Mouse (Mus musculus) large intestine, adult 2 months (tissue): Measurements from ENCODE around the gene Daam1. TPM values are rescaled to one million over a fixed set of nuclear protein-coding genes. Genes with fewer than 3 reads are reported as not detected.

Experiments
- DNase-seq: peaks from one replicate; pipeline ENCODE4 v3.0.0-alpha.2; 2012; ENCODE audit warnings: low read depth, low spot score
- WGBS: fragments of 180-500 bp; shearing (Covaris S2); methylation state at CpG from one replicate; pipeline ENCODE4 v1.1.7; 2018; 5-methylcytosine and 5-hydroxymethylcytosine counted together
- polyA plus RNA-seq: library from polyadenylated mRNA; depleted of rRNA; stranded (reverse); fragments of >200 nt; gene quantifications from 2 replicates; pipeline ENCODE4 v1.2.3, GENCODE M21; 2012

Daam1 gene
- polyA plus RNA-seq, 1 experiment, result 4.3 TPM

DNA sequence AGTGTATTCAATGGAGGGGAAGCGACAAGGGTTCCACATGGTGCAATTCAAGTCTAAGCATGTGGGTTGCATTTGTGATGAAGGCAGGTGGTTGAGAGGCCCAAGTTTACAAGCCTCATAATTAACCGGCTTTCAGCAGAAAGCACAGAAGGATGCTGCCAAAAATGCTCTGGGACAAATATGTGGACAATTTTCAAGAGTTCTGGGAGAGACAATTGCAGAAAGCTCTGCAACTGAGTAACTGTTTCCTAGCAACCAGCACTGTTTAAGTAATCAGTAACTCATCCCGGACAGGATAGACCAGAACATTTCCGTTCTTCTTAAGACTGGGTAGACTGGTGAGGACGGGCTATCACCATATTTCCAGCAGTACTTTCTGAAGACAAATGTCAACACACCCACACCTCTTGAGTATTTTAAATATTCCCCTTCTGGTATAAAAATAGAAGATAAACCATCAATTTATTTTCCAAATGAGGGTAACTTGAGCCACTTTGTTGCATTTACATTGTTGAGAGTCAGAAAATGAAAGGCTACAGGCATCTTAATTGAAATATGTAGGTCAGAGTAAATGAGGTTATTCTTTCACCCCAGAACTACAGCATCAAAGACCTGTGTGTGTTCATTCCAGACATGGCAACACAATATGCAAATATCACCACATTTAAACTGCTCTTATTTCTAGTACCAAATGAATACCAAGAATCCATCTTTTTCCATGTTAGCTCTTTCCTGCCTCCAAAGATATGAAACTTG, 123.5 kb downstream of the Daam1 start:
- 17% methylated on average over 5 of the region's 5 CpGs for WGBS
- no peak for DNase-seq

DNA sequence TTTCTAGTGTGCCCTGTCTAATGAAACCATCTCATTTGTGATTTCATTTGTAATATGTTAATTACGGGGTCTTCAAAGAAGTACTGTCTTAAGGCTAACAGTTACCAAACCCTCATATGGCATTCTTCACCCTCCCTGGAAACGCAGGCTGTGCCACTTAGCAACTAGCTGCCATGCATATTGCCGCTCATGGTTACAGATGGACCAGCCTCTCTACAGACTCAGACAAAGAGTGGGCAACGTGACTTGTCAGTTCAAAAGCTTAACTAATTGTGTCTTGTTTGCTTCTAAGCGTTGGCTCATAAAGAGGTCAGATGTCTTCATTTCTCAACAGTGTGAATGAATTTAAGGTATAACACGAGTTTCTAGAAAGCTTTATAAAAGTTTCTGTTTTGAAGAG, 126.1 kb downstream of the Daam1 start:
- no peak for DNase-seq
- 87% methylated on average over 6 of the region's 6 CpGs for WGBS

DNA sequence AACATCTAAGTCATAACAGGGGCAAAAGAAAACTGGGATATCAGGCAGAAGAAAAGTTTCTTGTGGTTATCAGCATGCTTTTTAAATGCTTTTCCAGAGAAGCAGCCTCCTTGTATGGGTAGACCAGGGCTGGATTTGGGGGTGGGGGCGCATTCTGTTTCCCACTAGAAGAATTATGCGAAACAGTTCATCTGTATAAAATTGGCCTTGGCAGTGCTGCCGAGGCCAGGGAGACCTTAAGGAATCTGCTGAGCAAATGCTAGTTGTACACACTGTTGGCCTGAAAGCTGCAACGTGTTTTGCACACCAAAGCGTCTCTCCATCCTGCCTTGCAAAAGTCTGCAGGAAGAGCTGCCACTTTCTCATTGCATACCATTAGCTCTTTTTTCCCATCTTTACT, 126.6 kb downstream of the Daam1 start:
- 72% methylated on average over 5 of the region's 5 CpGs for WGBS

DNA sequence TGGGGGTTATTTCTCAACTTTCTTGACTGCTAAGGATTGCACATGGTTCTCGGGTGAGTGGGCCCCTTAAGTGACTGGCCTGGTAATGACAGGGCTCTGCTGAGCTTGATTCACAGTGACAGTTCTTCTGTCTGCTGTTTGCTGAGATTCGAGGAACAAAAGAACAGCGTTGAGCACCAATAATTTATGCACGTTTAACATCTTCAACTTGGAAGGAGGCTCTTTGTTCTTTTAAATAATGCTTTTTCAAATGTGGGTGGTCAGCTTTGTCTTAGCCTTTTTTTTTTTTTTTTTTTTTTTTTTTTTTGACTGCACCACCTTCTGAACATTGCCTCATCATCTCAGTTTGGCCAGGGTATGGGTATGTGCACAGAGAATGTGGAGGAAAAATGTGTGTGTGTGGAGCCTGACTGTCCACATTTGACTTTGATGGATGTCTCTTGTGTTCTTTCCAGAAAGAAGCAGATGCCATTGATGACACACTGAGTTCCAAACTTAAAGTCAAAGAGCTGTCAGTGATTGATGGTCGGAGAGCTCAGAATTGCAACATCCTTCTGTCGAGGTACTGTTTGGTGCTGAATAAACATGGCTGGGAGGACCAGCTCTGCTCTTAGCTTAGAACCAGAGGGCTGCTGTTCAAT, 128.6 kb downstream of the Daam1 start:
- 69% methylated on average over 6 of the region's 6 CpGs for WGBS
- DNase-seq, result no peak

More for the DNA sequence above, 126.6 kb downstream of the Daam1 start:
- no peak for DNase-seq

DNA sequence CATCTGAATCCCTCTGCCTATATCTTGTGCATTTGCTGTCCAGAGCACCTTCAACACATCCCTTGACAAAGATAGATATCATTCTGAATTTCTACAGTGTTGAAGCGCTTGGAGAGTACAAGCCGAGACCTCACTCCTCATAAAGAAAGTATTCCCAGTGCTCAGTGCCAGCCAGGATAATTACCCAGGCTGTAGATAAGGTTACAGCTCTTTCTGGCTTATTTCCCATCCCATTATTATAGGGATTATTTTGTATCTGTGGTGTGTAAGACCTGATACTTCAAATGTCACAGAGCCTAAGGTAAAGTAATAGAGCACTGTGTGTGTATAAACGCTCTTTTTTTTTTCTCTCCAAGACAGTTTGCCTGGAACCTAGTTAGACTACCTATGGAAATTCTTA, 130.8 kb downstream of the Daam1 start:
- 89% methylated on average over 3 of the region's 3 CpGs for WGBS
- DNase-seq, result no peak

DNA sequence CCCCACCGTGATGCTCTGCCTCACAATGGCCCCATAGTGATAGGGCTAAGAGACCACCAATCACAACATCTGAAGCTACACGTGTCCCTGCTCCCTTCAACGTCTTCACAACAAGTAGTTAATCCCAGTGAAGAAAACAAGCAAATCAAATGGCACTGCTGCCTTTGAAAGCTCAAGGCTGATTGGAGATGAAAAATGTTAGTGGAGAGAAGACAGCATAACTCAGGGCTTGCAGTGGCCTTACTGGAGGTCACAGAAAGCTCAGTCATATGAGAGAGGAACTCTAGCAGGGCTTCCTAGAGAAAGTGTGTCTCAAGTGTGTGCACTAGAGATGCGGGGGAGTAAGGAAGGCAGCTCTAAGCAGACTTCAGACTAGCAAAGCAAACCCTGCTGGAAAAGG, 131.7 kb downstream of the Daam1 start:
- no peak for DNase-seq
- WGBS, result 94% methylated on average over 4 of the region's 4 CpGs

DNA sequence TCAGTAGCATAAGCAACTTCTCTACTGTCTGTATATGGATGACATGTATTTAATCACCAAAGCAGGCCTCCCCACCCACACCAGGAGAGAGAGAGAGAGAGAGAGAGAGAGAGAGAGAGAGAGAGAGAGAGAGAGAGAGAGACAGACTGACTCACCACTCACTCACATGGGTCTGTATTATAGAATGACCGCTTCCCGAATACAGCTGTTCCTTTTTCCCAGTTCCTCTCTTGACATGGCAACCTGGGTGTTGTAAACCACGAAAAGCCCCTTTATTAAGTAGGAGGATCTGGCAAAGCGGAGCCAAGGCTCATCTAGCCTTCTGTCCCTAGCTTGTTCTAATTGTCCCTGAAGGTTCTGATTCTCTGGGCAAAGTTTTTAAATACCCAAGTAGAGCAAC, 137.7 kb downstream of the Daam1 start:
- DNase-seq, result no peak
- WGBS, result 73% methylated on average over 4 of the region's 4 CpGs

DNA sequence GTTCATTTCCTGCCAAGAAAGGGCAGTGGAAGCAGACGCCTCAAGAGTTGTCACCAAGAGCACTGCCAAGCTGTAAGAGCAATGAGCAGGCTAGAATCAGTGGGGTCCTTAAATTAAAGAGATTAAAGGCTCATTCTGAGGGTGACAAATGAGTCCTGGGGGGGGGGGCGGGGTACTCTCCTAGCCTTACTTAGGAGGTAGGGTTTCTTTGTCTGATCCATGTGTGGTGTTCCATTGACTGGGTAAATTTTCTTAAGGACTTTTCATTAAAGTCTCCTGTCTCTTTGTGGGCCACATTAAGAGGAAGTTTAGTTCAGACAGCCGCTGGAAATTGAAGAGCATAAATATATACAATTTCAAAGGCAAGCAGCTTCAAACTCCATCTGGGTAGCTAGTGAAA, 138.1 kb downstream of the Daam1 start:
- WGBS, result 73% methylated on average over 3 of the region's 3 CpGs
- DNase-seq, result no peak

DNA sequence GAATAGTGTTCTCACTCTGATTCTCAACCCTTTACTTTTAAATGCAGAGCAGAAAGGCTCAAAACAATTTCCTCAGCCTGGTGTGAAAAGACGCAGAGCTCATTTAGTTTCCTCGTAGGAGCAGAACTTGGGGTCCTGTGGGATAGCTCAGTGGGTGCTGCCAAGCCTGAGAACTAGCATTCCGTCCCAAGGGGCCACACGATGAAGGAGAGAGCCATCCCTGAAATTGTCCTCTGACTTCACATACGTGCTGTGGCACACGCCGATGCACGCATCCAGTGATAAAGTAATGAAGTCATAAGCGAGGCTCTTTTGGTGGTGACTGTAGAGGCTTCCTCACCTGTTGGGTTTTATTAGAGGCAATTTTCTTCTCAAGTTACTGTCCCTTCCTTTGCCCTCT, 138.6 kb downstream of the Daam1 start:
- 93% methylated on average over 9 of the region's 9 CpGs for WGBS
- DNase-seq, result no peak

DNA sequence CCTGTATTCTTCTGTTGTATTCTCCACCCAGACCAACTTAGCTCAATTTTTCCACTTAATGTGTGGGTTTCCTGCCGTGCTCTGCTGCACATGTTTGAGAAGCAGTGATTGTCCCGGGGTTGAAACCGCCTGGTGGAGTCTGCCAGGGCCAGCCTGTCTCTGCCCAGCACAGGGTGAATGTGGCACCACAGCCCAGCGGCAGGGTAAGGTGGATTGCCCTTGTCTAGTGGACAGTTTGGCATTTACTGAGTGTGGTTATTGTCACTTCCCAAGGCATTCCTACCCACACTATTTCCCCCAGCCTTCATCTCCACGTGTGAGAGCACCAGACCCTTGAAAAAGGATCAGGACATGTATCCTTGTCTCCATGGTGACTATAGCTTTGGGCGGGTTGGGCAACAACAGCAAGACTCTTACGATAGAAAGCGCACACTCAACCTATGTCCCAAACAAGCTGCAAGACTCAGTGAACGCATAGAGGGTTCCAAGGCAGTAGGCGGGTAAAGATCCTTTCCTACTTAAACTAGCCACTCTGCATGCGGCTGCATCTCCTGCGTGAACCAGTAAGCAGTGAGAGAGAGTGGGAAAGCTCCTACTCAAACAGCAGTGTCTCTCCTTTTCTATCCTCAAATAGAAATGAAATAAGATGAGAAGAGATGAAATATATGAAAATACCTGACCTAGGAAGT, 139.2 kb downstream of the Daam1 start:
- DNase-seq, result no peak
- 79% methylated on average over 12 of the region's 12 CpGs for WGBS

DNA sequence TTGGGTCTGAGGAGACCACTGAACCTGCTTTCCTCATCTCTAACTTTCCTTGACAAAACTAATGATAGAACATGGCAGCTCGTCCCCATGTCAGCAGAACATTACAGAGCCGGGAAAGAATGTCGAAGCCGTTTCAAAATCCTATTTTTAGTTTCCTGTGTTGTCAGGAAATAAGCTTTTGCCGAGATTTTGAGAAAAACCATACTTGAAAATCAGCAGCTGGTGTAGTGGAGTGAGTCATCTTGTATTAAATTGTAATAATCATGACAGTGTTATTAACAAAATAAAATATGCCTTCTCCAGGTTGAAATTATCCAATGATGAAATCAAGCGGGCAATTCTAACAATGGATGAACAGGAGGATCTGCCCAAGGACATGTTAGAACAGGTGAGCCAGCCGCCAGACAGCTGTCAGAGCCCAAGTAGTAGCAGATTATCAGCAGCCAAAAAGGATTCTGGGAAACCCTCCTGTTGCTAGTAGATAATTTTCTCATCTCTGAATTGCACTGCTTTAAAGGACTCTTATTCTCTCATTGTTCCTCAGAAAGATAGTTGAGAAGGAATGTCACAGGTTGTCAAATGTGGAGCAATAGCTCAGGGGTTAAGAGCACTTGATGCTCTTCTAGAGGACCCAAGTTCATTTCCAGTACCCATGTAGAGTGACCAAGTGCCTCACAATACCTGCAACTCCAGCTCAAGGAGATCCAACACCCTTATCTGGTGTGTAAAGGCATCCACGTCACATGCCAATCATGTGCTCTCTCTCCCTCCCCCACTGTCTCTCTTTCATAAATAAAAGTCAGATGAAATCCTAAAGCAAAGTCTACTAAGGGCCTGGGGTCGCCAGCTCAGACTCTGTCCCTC, 140.1 kb downstream of the Daam1 start:
- DNase-seq, result no peak
- WGBS, result 74% methylated on average over 9 of the region's 9 CpGs

DNA sequence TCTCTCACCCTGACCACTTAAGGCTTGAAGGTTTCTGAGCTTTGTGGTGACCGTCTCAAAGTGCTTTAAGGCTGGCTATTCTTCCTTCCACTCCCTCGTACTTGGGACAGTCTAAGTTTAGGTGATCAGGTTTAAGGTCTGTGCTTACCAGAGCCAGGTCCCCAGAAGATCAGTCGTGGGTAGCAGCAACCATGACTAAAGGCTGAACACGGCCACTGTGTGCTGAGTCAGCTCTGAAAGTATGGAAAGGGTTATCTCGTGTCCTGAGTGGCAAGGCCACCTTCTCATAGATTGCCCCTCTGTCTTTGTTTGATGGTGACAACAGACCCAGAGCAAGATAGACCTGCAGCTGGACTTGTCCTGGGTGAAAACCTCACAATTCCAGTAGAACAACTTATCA, 141.2 kb downstream of the Daam1 start:
- DNase-seq, result no peak
- 76% methylated on average over 5 of the region's 5 CpGs for WGBS

DNA sequence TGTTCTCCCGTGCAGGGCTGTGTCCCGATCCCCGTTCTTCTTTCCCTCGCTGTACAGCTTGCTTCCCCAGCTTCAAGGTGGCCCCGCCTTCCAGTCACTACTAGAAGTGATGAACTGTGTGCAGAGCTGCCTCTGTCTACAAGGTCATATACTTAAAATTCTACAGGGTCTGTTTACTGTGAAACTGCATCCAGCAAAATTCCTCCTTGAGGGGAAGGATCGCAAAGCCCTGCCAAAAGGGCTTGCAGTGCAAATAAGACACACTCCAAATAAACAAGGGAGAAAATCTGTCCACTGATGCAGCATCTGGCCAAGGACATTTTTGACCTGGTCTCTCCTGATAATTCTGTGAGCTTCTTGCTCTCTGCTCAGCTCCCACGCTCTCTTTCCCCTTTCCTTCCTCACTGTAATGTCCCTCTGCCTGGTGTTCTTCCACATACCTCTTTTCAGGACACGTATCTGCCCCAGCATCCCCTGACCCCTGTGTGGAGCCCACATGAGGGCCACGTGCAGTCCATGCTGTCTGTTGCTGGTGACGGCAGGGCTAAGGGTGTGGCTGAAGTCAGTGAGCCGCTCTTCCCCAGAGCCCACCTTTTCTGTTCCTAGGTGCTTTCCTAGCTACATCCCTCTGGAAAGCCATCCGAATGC, 141.9 kb downstream of the Daam1 start:
- WGBS, result 75% methylated on average over 12 of the region's 12 CpGs
- DNase-seq, result no peak

DNA sequence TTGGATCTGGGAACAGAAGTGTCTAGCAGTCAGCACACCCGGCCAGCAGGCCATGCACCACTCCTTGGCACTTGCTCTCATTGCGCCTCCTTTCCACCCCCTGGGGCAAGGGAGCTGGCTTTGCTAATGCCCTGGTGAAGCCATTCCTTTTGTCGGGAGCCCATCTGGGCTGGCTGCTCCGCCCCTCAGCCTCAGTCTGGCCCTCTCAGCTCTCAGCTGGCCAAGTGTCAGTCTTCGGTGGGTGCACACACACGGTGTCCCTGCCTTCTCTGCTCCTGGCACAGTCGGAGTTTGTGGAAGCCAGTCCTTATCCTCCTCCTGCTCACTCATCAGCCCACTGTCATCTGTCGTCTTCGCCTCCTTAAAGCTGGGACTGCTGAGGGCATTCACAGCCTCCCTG, 142.7 kb downstream of the Daam1 start:
- WGBS, result 85% methylated on average over 9 of the region's 9 CpGs

DNA sequence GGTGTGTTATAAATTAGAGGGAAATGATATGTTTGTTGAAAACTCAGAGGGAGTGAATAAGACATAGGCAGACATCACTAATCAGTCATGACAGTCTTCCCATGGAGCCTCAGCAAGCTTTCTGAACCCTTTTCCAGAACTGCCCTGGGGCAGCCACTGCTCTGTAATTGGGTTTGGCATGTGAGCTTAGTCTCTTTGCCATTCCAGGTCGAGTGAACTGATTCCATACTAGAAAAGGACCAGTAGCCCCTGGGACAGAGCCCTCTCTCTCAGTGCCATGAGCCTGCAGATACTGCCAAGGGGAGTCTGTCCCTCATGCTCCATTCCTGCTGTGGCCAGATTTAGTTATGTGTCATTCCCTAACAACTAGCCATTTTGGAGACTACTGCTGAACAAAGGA, 144.7 kb downstream of the Daam1 start:
- no peak for DNase-seq
- WGBS, result 56% methylated on average over 1 of the region's 1 CpGs

More for the DNA sequence above, 142.7 kb downstream of the Daam1 start:
- DNase-seq, result no peak

DNA sequence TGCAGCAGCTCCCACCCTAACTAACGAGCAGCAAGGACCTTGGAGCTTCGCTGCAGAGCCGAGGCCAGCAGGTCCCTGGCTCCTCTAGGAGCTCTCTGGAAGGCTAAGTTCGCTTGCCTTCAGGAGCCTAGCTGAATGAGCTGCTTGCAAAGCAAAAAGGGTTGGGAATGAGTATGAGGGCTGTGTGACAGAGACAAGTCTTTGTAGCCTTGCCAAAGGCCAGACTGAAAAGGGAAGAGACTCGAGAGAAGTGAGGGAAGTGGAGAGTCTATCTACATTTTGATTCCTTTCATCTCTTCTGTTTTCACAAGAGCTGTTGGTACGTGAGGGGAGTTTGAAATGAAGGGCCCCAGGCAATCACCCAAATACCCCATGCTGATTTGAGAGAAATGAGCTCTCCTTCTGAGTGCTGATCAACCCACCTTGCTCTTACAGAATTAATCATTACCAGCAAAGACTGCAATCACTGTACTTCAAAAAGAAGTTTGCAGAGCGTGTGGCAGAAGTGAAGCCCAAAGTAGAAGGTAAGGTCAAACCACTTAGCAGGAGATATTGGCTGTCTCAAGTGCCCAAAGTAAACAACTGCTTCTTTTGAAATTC, 145.6 kb downstream of the Daam1 start:
- DNase-seq, result no peak
- 64% methylated on average over 7 of the region's 7 CpGs for WGBS

DNA sequence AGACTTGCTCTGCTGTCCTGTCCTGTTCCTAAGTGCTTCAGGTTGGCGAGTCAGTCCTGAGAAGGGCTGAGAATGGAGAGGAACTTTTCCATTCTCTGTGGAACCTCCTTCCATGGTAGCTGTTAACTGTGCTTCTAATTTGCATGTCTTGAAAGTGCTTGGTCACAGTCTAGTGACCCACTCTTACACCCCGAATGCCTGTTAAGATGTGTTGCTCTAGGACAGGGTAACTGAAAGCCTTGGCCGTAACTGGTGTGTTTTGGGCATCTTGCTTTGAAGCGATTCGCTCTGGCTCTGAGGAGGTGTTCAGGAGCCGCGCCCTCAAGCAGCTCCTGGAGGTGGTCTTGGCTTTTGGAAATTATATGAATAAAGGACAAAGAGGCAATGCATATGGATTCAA, 146.5 kb downstream of the Daam1 start:
- 93% methylated on average over 7 of the region's 7 CpGs for WGBS
- DNase-seq, result no peak

DNA sequence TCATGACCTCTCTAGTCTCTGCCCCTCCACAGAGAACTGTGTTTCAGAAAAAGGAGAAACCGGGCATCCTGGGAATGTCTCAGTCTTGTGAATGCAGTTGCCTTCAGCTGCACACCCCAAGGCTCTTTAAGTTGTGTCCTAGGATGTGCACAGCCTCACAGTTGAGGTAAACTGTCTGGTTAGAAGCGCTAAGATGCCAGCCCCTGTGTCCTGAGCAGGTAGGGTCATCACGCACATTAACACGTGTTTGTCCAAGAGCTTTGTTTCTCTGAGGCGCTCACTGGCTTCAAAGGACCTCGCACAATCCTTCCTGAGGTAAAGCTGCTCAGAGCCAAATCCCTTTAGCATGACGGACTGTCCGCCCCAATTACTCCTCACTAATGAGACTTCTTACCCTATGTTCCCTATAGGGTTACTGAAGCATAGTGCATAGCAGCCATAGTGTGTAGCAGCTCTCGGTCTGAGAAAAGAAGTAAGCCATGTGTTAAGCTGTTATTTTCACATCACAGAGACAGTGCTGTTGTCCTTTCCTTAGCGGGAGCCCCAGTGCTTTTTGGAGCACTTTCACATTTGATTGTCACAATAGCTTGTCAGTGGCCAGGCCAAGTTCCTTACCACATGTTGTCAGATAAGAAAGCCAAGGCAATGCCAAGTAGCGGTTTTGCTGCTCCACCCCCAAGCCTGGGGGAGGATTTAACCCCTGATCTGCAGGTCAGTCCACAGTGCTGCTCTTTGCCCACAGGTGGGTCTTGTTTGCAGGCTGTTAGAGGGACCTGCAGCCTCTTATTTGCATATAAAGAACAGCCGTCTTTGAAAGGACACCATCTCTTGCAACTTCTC, 147.9 kb downstream of the Daam1 start:
- whole genome bisulfite sequencing, result 80% methylated on average over 12 of the region's 12 CpGs

More for the DNA sequence above, 147.9 kb downstream of the Daam1 start:
- no peak for DNase-seq
